Mouse (Mus musculus): ENCODE measurements at regions not wholly inside any gene's neighbourhood (a gene's known extent, or its start where the extent isn't known, plus 50 kb on each side); places are given as distances from the start of the nearest gene placed in this dataset.

- TF ChIP-seq EP300 (IDR thresholded peaks at IDR 0.05; ENCODE audit: insufficient read depth, low read depth, low read length) (no peak), CTCF (IDR thresholded peaks at IDR 0.05) (no peak)
Measured at GRCm38 (mm10) chrX:166932472-166932871, 276.6 kb downstream of the Tmsb4x start.
